ENCODE assay signal across 8 mouse cellular contexts in genomic region chr5:24623986-24624821, GRCm38 (mm10). TPM values are rescaled to one million over a fixed set of nuclear protein-coding genes. Genes with fewer than 3 reads are reported as not detected.
DNase-seq lines count a peak whose midpoint lies in the region; ATAC-seq and TF ChIP-seq lines count a peak whose summit lies in the region.

TSS of gene Smarcd3 (minus strand) at chr5:24624411.

- TF ChIP-seq POLR2A in CH12.LX (IDR thresholded peaks at IDR 0.05; ENCODE audit: low read depth, low read length), result no peak

- DNase-seq in CH12.LX (ENCODE audit: extremely low read depth), result no peak
- DNase-seq in adrenal gland, postnatal 25 days, result peak; percentile 56
- DNase-seq in embryonic facial prominence, embryonic 14.5 days (ENCODE audit: low spot score), result peak; percentile 82
- no peak for DNase-seq in heart, embryonic 10.5 days (ENCODE audit: low spot score)
- DNase-seq in kidney, postnatal 10 days, result peak; percentile 65
- DNase-seq in liver, embryonic 11.5 days (ENCODE audit: low spot score), result no peak
- peak; percentile 77 to 84 for DNase-seq in right cerebral cortex, adult 2 months (ENCODE audit: low spot score in 2 of 2)

- ATAC-seq in embryonic facial prominence, embryonic 14.5 days (ENCODE audit: low read depth), result peak; percentile 88
- ATAC-seq in liver, embryonic 11.5 days (replicated peaks; ENCODE audit: low FRiP score), result no peak
- ATAC-seq in megakaryocyte progenitor cell, adult 5-6 weeks (replicated peaks; ENCODE audit: poor library complexity), result no peak

- peak within 1 kb of the TSS in 1 of 3 experiments; percentile 43 for H3K4me3 ChIP-seq in CH12.LX (replicated peaks in 1 of 3; ENCODE audit: low read depth in 2 of 3, low read length in 2 of 3, poor library complexity in 1 of 3)
- H3K4me3 ChIP-seq in embryonic facial prominence, embryonic 14.5 days (ENCODE audit: low read depth, low read length), result peak within 1 kb of the TSS; percentile 51
- peak within 1 kb of the TSS; percentile 68 for H3K4me3 ChIP-seq in heart, embryonic 10.5 days
- H3K4me3 ChIP-seq in liver, embryonic 11.5 days (ENCODE audit: low read depth, low read length), result peak within 1 kb of the TSS; percentile 48

- no peaks in the 10 kb centered on the region for H3K36me3 ChIP-seq in CH12.LX (replicated peaks in 1 of 2; ENCODE audit: control insufficient read depth in 1 of 2, insufficient read depth in 1 of 2, low read length in 1 of 2)
- no peaks in the 10 kb centered on the region for H3K36me3 ChIP-seq in embryonic facial prominence, embryonic 14.5 days (ENCODE audit: control insufficient read depth, insufficient read depth, low read length)
- H3K36me3 ChIP-seq in heart, embryonic 10.5 days, result no peaks in the 10 kb centered on the region
- no peaks in the 10 kb centered on the region for H3K36me3 ChIP-seq in liver, embryonic 11.5 days (ENCODE audit: control insufficient read depth, insufficient read depth, low read length)

- in situ Hi-C loops in CH12.LX (cut with MboI; ENCODE audit: low pct_ligation_motif_present, low pct_unique_long_range_greater_than_20kb, low sequenced_read_pairs), result no loop called here

- no peak for TF ChIP-seq EP300 in CH12.LX (IDR thresholded peaks at IDR 0.05; ENCODE audit: low read length)

- H3K27me3 ChIP-seq in CH12.LX (replicated peaks), result peaks cover 62% of the 10 kb centered on the region
- no peaks in the 10 kb centered on the region; the same call in 1 of the 2 replicates for H3K27me3 ChIP-seq in embryonic facial prominence, embryonic 14.5 days (replicated peaks; ENCODE audit: control insufficient read depth, insufficient read depth, low read length)
- H3K27me3 ChIP-seq in heart, embryonic 10.5 days (ENCODE audit: insufficient read depth, poor library complexity, severe bottlenecking), result peaks cover 50% of the 10 kb centered on the region
- H3K27me3 ChIP-seq in liver, embryonic 11.5 days (replicated peaks; ENCODE audit: control insufficient read depth, insufficient read depth, low read length), result peaks cover 55% of the 10 kb centered on the region

- no peak for TF ChIP-seq CTCF in CH12.LX (conservative IDR thresholded peaks at IDR 0.05 in 1 of 2, IDR thresholded peaks at IDR 0.05 in 1 of 2; ENCODE audit: low read depth in 2 of 2, low read length in 2 of 2)

- TF ChIP-seq RAD21 in CH12.LX (IDR thresholded peaks at IDR 0.05; ENCODE audit: low read depth, low read length), result no peak

- H3K9me3 ChIP-seq in CH12.LX (replicated peaks; ENCODE audit: low read length), result no peaks in the 10 kb centered on the region
- no peaks in the 10 kb centered on the region for H3K9me3 ChIP-seq in embryonic facial prominence, embryonic 14.5 days (ENCODE audit: control insufficient read depth, low read length)
- H3K9me3 ChIP-seq in heart, embryonic 10.5 days, result no peaks in the 10 kb centered on the region
- no peaks in the 10 kb centered on the region for H3K9me3 ChIP-seq in liver, embryonic 11.5 days (ENCODE audit: control insufficient read depth, low read length)

- dilution Hi-C loops in CH12.LX (cut with MboI; ENCODE audit: extremely low pct_ligation_motif_present, extremely low pct_unique_long_range_greater_than_20kb, low sequenced_read_pairs), result no loop called here

- no peak within 1 kb of the TSS for H3K27ac ChIP-seq in CH12.LX (ENCODE audit: insufficient read depth, low read depth)
- H3K27ac ChIP-seq in embryonic facial prominence, embryonic 14.5 days (replicated peaks; ENCODE audit: low read depth, low read length), result no peak within 1 kb of the TSS
- peak within 1 kb of the TSS; percentile 81 for H3K27ac ChIP-seq in heart, embryonic 10.5 days
- no peak within 1 kb of the TSS for H3K27ac ChIP-seq in liver, embryonic 11.5 days (ENCODE audit: low read depth, low read length)

- H3K4me1 ChIP-seq in CH12.LX (ENCODE audit: control insufficient read depth in 1 of 2, insufficient read depth in 2 of 2), result peaks cover 6 to 7% of the 10 kb centered on the region in 2 experiments; a peak in 3 of 4 replicates
- peaks cover 12% of the 10 kb centered on the region; the same call in 1 of the 2 replicates for H3K4me1 ChIP-seq in embryonic facial prominence, embryonic 14.5 days (ENCODE audit: control insufficient read depth, insufficient read depth, low read length)
- peaks cover 29% of the 10 kb centered on the region for H3K4me1 ChIP-seq in heart, embryonic 10.5 days
- H3K4me1 ChIP-seq in liver, embryonic 11.5 days (replicated peaks; ENCODE audit: control insufficient read depth, insufficient read depth, low read length), result no peaks in the 10 kb centered on the region

- H3K9ac ChIP-seq in CH12.LX (ENCODE audit: insufficient read depth, low read depth), result no peak within 1 kb of the TSS
- H3K9ac ChIP-seq in embryonic facial prominence, embryonic 14.5 days (ENCODE audit: low read depth, low read length), result peak within 1 kb of the TSS; percentile 72
- no peak within 1 kb of the TSS for H3K9ac ChIP-seq in liver, embryonic 11.5 days (ENCODE audit: low read depth, low read length)

- peak within 1 kb of the TSS; percentile 55; the same call in 1 of the 2 replicates for H3K4me2 ChIP-seq in CH12.LX (ENCODE audit: insufficient read depth, low read depth, poor library complexity, severe bottlenecking)
- peak within 1 kb of the TSS; percentile 85 for H3K4me2 ChIP-seq in embryonic facial prominence, embryonic 14.5 days (ENCODE audit: low read depth, low read length)
- peak within 1 kb of the TSS; percentile 60 for H3K4me2 ChIP-seq in liver, embryonic 11.5 days

- H3K79me2 ChIP-seq in CH12.LX (replicated peaks; ENCODE audit: control insufficient read depth, extremely low read depth, insufficient read depth, poor library complexity, severe bottlenecking), result no peaks in the 10 kb centered on the region

- WGBS in embryonic facial prominence, embryonic 14.5 days, result 4% methylated on average over 33 of the region's 37 CpGs
- 3% methylated on average over 36 of the region's 37 CpGs for WGBS in heart, embryonic 10.5 days
- WGBS in liver, embryonic 11.5 days, result 6% methylated on average over 37 of the region's 37 CpGs

TF ChIP-seq in CH12.LX, 34 proteins besides CTCF, POLR2A, EP300 and RAD21:
- TF ChIP-seq USF2 (conservative IDR thresholded peaks at IDR 0.05; ENCODE audit: low read depth, low read length), result no peak
- peak; percentile 80 for TF ChIP-seq NRF1 (IDR thresholded peaks at IDR 0.05; ENCODE audit: low read depth, low read length)
TF ChIP-seq in CH12.LX: peak in this region for 1.

RNA-seq across cellular contexts. Expression of gene Smarcd3, which starts in this region (rescaled TPM):
- 1.3 and 1.5 TPM in 2 replicates for total RNA-seq in CH12.LX (2012; rRNA removed)
- total RNA-seq in CH12.LX (2014; rRNA removed), result not detected in 2 replicates
- polyA plus RNA-seq in CH12.LX (2012; ENCODE audit: insufficient read length, low read depth), result 2.2 and 2.8 TPM in 2 replicates
- total RNA-seq in adrenal gland, postnatal 25 days (2021), result 14.5 and 18.7 TPM in 2 replicates
- polyA plus RNA-seq in embryonic facial prominence, embryonic 14.5 days (2014; fragmentation: Nextera tagmentation; extraction: Ambion mirVana), result 48.9 and 54.7 TPM in 2 replicates
- polyA plus RNA-seq in heart, embryonic 10.5 days (2016; fragmentation: Nextera tagmentation; extraction: Ambion mirVana), result 73.7 and 92.1 TPM in 2 replicates
- 13.6 and 15.2 TPM in 2 replicates for polyA plus RNA-seq in liver, embryonic 11.5 days (2014; fragmentation: Nextera tagmentation; extraction: Ambion mirVana)
- not detected in 2 replicates for total RNA-seq in megakaryocyte progenitor cell, adult 5-6 weeks (2015)
- total RNA-seq in megakaryocyte progenitor cell, adult 5-6 weeks (2017), result 0.08 TPM in 1 of 2 replicates, not detected in the other

Comparison
In these comparisons a context has a peak if more than half of its experiments do, and no peak if none do; other contexts are left out.
1. DNase-seq: peak in adrenal gland, postnatal 25 days (single experiment), embryonic facial prominence, embryonic 14.5 days (single experiment), kidney, postnatal 10 days (single experiment) and right cerebral cortex, adult 2 months (2 of 2); none in CH12.LX (single experiment), heart, embryonic 10.5 days (single experiment) and liver, embryonic 11.5 days (single experiment).
2. Peak in every context shown above with its lines, with median percentiles within 50 percentile points of each other: H3K4me2 ChIP-seq.